Mouse (Mus musculus): ENCODE measurements at regions not wholly inside any gene's neighbourhood (a gene's known extent, or its start where the extent isn't known, plus 50 kb on each side); places are given as distances from the start of the nearest gene placed in this dataset.

GRCm38 (mm10) chr7:137883701-137884100 is 446.3 kb downstream of the Glrx3 start:
- TF ChIP-seq CTCF (IDR thresholded peaks at IDR 0.05) = no peak
- no peaks in the 10 kb centered on the region for H3K27me3 ChIP-seq
- in situ Hi-C loops (cut with MboI; ENCODE audit: low pct_unique_long_range_greater_than_20kb) = no loop called here
- ChIA-PET POLR2A (no interaction called here), CTCF (no interaction called here)
- ATAC-seq (no peak), DNase-seq (ENCODE audit: low read depth, low spot score) (no peak)

- TF ChIP-seq CTCF (IDR thresholded peaks at IDR 0.05) = no peak
- POLR2A ChIA-PET = no interaction called here
- DNase-seq (ENCODE audit: low read depth, low spot score) = no peak
- in situ Hi-C loops (cut with MboI; ENCODE audit: low pct_unique_long_range_greater_than_20kb) = no loop called here
- no peak for ATAC-seq
- H3K27me3 ChIP-seq = no peaks in the 10 kb centered on the region
- CTCF ChIA-PET = no interaction called here
These were observed 447.7 kb downstream of the Glrx3 start for GRCm38 (mm10) chr7:137885146-137885545.

- no peaks in the 10 kb centered on the region for H3K27me3 ChIP-seq
- in situ Hi-C loops (cut with MboI; ENCODE audit: low pct_unique_long_range_greater_than_20kb) = no loop called here
- DNase-seq (ENCODE audit: low read depth, low spot score) (no peak), ATAC-seq (no peak)
- ChIA-PET POLR2A (no interaction called here), CTCF (no interaction called here)
- no peak for TF ChIP-seq CTCF (IDR thresholded peaks at IDR 0.05)
These were observed 451.3 kb downstream of the Glrx3 start for GRCm38 (mm10) chr7:137888731-137889130.

GRCm38 (mm10) chr7:137906424-137907060 is 469.1 kb downstream of the Glrx3 start:
- TF ChIP-seq CTCF (IDR thresholded peaks at IDR 0.05) = no peak
- ChIA-PET POLR2A (no interaction called here), CTCF (no interaction called here)
- in situ Hi-C loops (cut with MboI; ENCODE audit: low pct_unique_long_range_greater_than_20kb) = no loop called here
- DNase-seq (ENCODE audit: low read depth, low spot score) (no peak), ATAC-seq (no peak)
- H3K27me3 ChIP-seq = no peaks in the 10 kb centered on the region

GRCm38 (mm10) chr7:137909456-137909855 is 472.0 kb downstream of the Glrx3 start:
- H3K27me3 ChIP-seq = no peaks in the 10 kb centered on the region
- ChIA-PET POLR2A (no interaction called here), CTCF (no interaction called here)
- TF ChIP-seq CTCF (IDR thresholded peaks at IDR 0.05) = no peak
- ATAC-seq = no peak
- in situ Hi-C loops (cut with MboI; ENCODE audit: low pct_unique_long_range_greater_than_20kb) = no loop called here
- no peak for DNase-seq (ENCODE audit: low read depth, low spot score)

GRCm38 (mm10) chr7:137913551-137914105 is 476.2 kb downstream of the Glrx3 start:
- DNase-seq (ENCODE audit: low read depth, low spot score) = no peak
- no peaks in the 10 kb centered on the region for H3K27me3 ChIP-seq
- ChIA-PET CTCF (no interaction called here), POLR2A (no interaction called here)
- no peak for ATAC-seq
- in situ Hi-C loops (cut with MboI; ENCODE audit: low pct_unique_long_range_greater_than_20kb) = no loop called here
- no peak for TF ChIP-seq CTCF (IDR thresholded peaks at IDR 0.05)

GRCm38 (mm10) chr7:137914506-137914905 is 477.1 kb downstream of the Glrx3 start:
- in situ Hi-C loops (cut with MboI; ENCODE audit: low pct_unique_long_range_greater_than_20kb) = no loop called here
- CTCF ChIA-PET = no interaction called here
- no peaks in the 10 kb centered on the region for H3K27me3 ChIP-seq
- DNase-seq (ENCODE audit: low read depth, low spot score) = no peak
- TF ChIP-seq CTCF (IDR thresholded peaks at IDR 0.05) = no peak
- no peak for ATAC-seq
- POLR2A ChIA-PET = no interaction called here

GRCm38 (mm10) chr7:137916351-137916750 is 478.9 kb downstream of the Glrx3 start:
- in situ Hi-C loops (cut with MboI; ENCODE audit: low pct_unique_long_range_greater_than_20kb) = no loop called here
- no peaks in the 10 kb centered on the region for H3K27me3 ChIP-seq
- POLR2A ChIA-PET = no interaction called here
- CTCF ChIA-PET = interaction anchor here (0.6 kb wide), 1 partner anchor 111 kb away, joined by 3 read pairs; no protein-coding TSS in a partner anchor
- DNase-seq (ENCODE audit: low read depth, low spot score) = no peak
- ATAC-seq = no peak
- no peak for TF ChIP-seq CTCF (IDR thresholded peaks at IDR 0.05)

GRCm38 (mm10) chr7:137924464-137925167 is 472.9 kb downstream of the Tcerg1l start:
- no peak for ATAC-seq
- TF ChIP-seq CTCF (IDR thresholded peaks at IDR 0.05) = no peak
- in situ Hi-C loops (cut with MboI; ENCODE audit: low pct_unique_long_range_greater_than_20kb) = no loop called here
- ChIA-PET CTCF (no interaction called here), POLR2A (no interaction called here)
- H3K27me3 ChIP-seq = no peaks in the 10 kb centered on the region
- no peak for DNase-seq (ENCODE audit: low read depth, low spot score)

- ATAC-seq (no peak), DNase-seq (ENCODE audit: low read depth, low spot score) (no peak)
- TF ChIP-seq CTCF (IDR thresholded peaks at IDR 0.05) = no peak
- in situ Hi-C loops (cut with MboI; ENCODE audit: low pct_unique_long_range_greater_than_20kb) = no loop called here
- ChIA-PET CTCF (no interaction called here), POLR2A (no interaction called here)
- no peaks in the 10 kb centered on the region for H3K27me3 ChIP-seq
These were observed 471.9 kb downstream of the Tcerg1l start for GRCm38 (mm10) chr7:137925656-137926055.

GRCm38 (mm10) chr7:137927371-137927770 is 470.2 kb downstream of the Tcerg1l start:
- POLR2A ChIA-PET = no interaction called here
- no peak for DNase-seq (ENCODE audit: low read depth, low spot score)
- CTCF ChIA-PET = no interaction called here
- H3K27me3 ChIP-seq = no peaks in the 10 kb centered on the region
- no peak for TF ChIP-seq CTCF (IDR thresholded peaks at IDR 0.05)
- no peak for ATAC-seq
- in situ Hi-C loops (cut with MboI; ENCODE audit: low pct_unique_long_range_greater_than_20kb) = no loop called here

Data from Patski (cell line).